Mouse (Mus musculus) liver, postnatal 0 days (tissue): ENCODE results near the gene Efna3. TPM values are rescaled to one million over a fixed set of nuclear protein-coding genes. Genes with fewer than 3 reads are reported as not detected.

Experiments used
- ATAC-seq: fragments of 200-750 bp; cut with Nextera tagmentation; 2 replicates; pipeline ENCODE4 v1.8.0; 2017; ENCODE audit warnings: mild to moderate bottlenecking, moderate library complexity
- DNase-seq: peaks from one replicate; pipeline ENCODE4 v3.0.0-alpha.2; 2016
- H3K27ac ChIP-seq: fragments of 300-500 bp; sonication (generic); 2 replicates; pipeline ENCODE4 v1.5.1; 2014; ENCODE audit warnings: antibody characterized with exemption, moderate library complexity, mild to moderate bottlenecking, low read depth
- H3K27me3 ChIP-seq: fragments of 300-500 bp; sonication (generic); 2 replicates; pipeline ENCODE4 v1.6.1; 2014; ENCODE audit warnings: low read length, control low read depth, mixed read lengths; ENCODE audit not compliant: insufficient read depth
- H3K36me3 ChIP-seq: fragments of 300-500 bp; sonication (generic); replicated peaks from 2 replicates; pipeline ENCODE4 v1.6.1; 2014; ENCODE audit warnings: mild to moderate bottlenecking, control low read depth, low read length, moderate library complexity, mixed read lengths; ENCODE audit not compliant: insufficient read depth
- H3K4me1 ChIP-seq: fragments of 300-500 bp; sonication (generic); 2 replicates; pipeline ENCODE4 v1.6.1; 2014; ENCODE audit warnings: antibody characterized with exemption, mild to moderate bottlenecking, control low read depth; ENCODE audit not compliant: insufficient read depth
- H3K4me2 ChIP-seq: fragments of 300-500 bp; sonication (generic); 2 replicates; pipeline ENCODE4 v1.6.1; 2014; ENCODE audit warnings: low read depth, mild to moderate bottlenecking, low read length, moderate library complexity, mixed read lengths
- H3K4me3 ChIP-seq: fragments of 300-500 bp; sonication (generic); 2 replicates; pipeline ENCODE4 v1.5.1; 2014; ENCODE audit warnings: low read depth, low read length
- H3K9ac ChIP-seq: fragments of 300-500 bp; sonication (generic); replicated peaks from 2 replicates; pipeline ENCODE4 v1.6.1; 2014; ENCODE audit warnings: mild to moderate bottlenecking, moderate library complexity
- H3K9me3 ChIP-seq: fragments of 300-500 bp; sonication (generic); 2 replicates; pipeline ENCODE4 v1.6.1; 2016; ENCODE audit warnings: mild to moderate bottlenecking, control low read depth, low read length, mixed read lengths
- CTCF ChIP-seq: sonication (generic); IDR thresholded peaks from 2 replicates; pipeline ENCODE4 v1.5.1; 2016; ENCODE audit warnings: antibody characterized with exemption, low read depth
- EP300 ChIP-seq: IDR thresholded peaks from 2 replicates; pipeline ENCODE4 v1.6.1; 2016; ENCODE audit warnings: antibody characterized with exemption, low read depth, mild to moderate bottlenecking
- WGBS: fragments of 180-500 bp; shearing (Covaris S2); extraction: QIAGEN DNeasy Blood & Tissue Kit; methylation state at CpG from one replicate; pipeline ENCODE4 v1.1.7; 2014; ENCODE audit not compliant: insufficient replicate concordance; 5-methylcytosine and 5-hydroxymethylcytosine counted together
- polyA plus RNA-seq: library from polyadenylated mRNA; unstranded; fragments of >200 nt; fragmentation: Nextera tagmentation; extraction: Ambion mirVana; gene quantifications from 2 replicates; pipeline ENCODE4 v1.2.1, GENCODE M21; 2015

The Efna3 gene
- polyA plus RNA-seq, 1 experiment from 2014 or later, result not detected

GRCm38 (mm10) chr3:89315195-89315929 lies 7.4 kb downstream of the Efna3 start:
- peak; percentile 85 for DNase-seq
- H3K36me3 ChIP-seq, result no peaks in the 10 kb centered on the region
- TF ChIP-seq EP300 (no peak), CTCF (peak; percentile 88)
- peak overlapping the region; percentile 64 for H3K4me2 ChIP-seq
- ATAC-seq, result peak; percentile 38; the same call in 1 of the 2 replicates
- peaks cover 44% of the 10 kb centered on the region for H3K27me3 ChIP-seq
- no peaks in the 10 kb centered on the region for H3K9me3 ChIP-seq
- WGBS, result 7% methylated on average over 22 of the region's 26 CpGs
- peak overlapping the region; percentile 25 for H3K4me3 ChIP-seq
- H3K4me1 ChIP-seq, result peaks cover 22% of the 10 kb centered on the region
- H3K9ac ChIP-seq, result no peak overlapping the region
- no peak overlapping the region for H3K27ac ChIP-seq

- no peaks in the 10 kb centered on the region for H3K36me3 ChIP-seq
- peaks cover 38% of the 10 kb centered on the region for H3K27me3 ChIP-seq
- no peak overlapping the region for H3K4me3 ChIP-seq
- ATAC-seq (no peak), DNase-seq (no peak)
- H3K4me2 ChIP-seq, result no peak overlapping the region
- peaks cover 21% of the 10 kb centered on the region for H3K4me1 ChIP-seq
- no peak overlapping the region for H3K9ac ChIP-seq
- TF ChIP-seq EP300, result no peak
- no peak for TF ChIP-seq CTCF
- H3K27ac ChIP-seq, result no peak overlapping the region
- H3K9me3 ChIP-seq, result no peaks in the 10 kb centered on the region
- WGBS, result 47% methylated on average over 2 of the region's 2 CpGs
Measured at GRCm38 (mm10) chr3:89314791-89315190, 8.0 kb downstream of the Efna3 start.

- no peak for ATAC-seq
- Histone ChIP-seq H3K4me1 (peaks cover 17% of the 10 kb centered on the region), H3K27ac (no peak overlapping the region), H3K27me3 (peaks cover 34% of the 10 kb centered on the region), H3K4me3 (no peak overlapping the region), H3K9me3 (no peaks in the 10 kb centered on the region), H3K4me2 (no peak overlapping the region), H3K36me3 (no peaks in the 10 kb centered on the region), H3K9ac (no peak overlapping the region)
- 68% methylated on average over 5 of the region's 5 CpGs for WGBS
- TF ChIP-seq EP300 (no peak), CTCF (no peak)
- DNase-seq, result no peak
Measured at GRCm38 (mm10) chr3:89314340-89314739, 8.4 kb downstream of the Efna3 start.

- ATAC-seq (peak; percentile 56), DNase-seq (peak; percentile 73)
- Histone ChIP-seq H3K4me2 (no peak overlapping the region), H3K36me3 (no peaks in the 10 kb centered on the region), H3K4me1 (peaks cover 5% of the 10 kb centered on the region), H3K27ac (no peak overlapping the region), H3K27me3 (no peaks in the 10 kb centered on the region), H3K9me3 (no peaks in the 10 kb centered on the region), H3K4me3 (no peak overlapping the region), H3K9ac (no peak overlapping the region)
- 6% methylated on average over 9 of the region's 9 CpGs for WGBS
- TF ChIP-seq CTCF, result peak; percentile 88
- no peak for TF ChIP-seq EP300
Measured at GRCm38 (mm10) chr3:89308089-89308488, 14.7 kb downstream of the Efna3 start.

GRCm38 (mm10) chr3:89305551-89306325 lies 17.0 kb downstream of the Efna3 start:
- 65% methylated on average over 8 of the region's 8 CpGs for WGBS
- no peak for TF ChIP-seq EP300
- TF ChIP-seq CTCF, result no peak
- H3K9me3 ChIP-seq, result no peaks in the 10 kb centered on the region
- H3K9ac ChIP-seq, result peak overlapping the region; percentile 34
- peaks cover 5% of the 10 kb centered on the region for H3K4me1 ChIP-seq
- no peak overlapping the region for H3K4me2 ChIP-seq
- no peaks in the 10 kb centered on the region for H3K27me3 ChIP-seq
- peak overlapping the region; percentile 55 for H3K27ac ChIP-seq
- no peak for DNase-seq
- H3K4me3 ChIP-seq, result no peak overlapping the region
- peak; percentile 83 for ATAC-seq
- H3K36me3 ChIP-seq, result no peaks in the 10 kb centered on the region

GRCm38 (mm10) chr3:89305105-89305504 lies 17.7 kb downstream of the Efna3 start:
- H3K9me3 ChIP-seq, result no peaks in the 10 kb centered on the region
- DNase-seq (no peak), ATAC-seq (no peak)
- no peaks in the 10 kb centered on the region for H3K36me3 ChIP-seq
- H3K9ac ChIP-seq, result peak overlapping the region; percentile 34
- TF ChIP-seq CTCF (no peak), EP300 (no peak)
- no peak overlapping the region for H3K4me2 ChIP-seq
- H3K27me3 ChIP-seq, result 0 out of 2 replicates have a peak, but pooled peaks cover 2% of the 10 kb centered on the region
- H3K27ac ChIP-seq, result peak overlapping the region; percentile 55
- H3K4me1 ChIP-seq, result peaks cover 5% of the 10 kb centered on the region
- no peak overlapping the region for H3K4me3 ChIP-seq
- 60% methylated on average over 4 of the region's 4 CpGs for WGBS
